Mouse (Mus musculus): Measurements from ENCODE around the gene Jak3. TPM values are rescaled to one million over a fixed set of nuclear protein-coding genes. Genes with fewer than 3 reads are reported as not detected.
"Not testable (repeated sequence)": the region's sequence is repeated elsewhere in the genome, so short reads cannot be mapped to it uniquely, and the experiment has no call there.

The Jak3 gene
- polyA plus RNA-seq, 1 experiment from 2014 or later, result 5.4 TPM

- no peaks in the 10 kb centered on the region for H3K9me3 ChIP-seq (ENCODE audit: control insufficient read depth, low read depth, low read length)
- ATAC-seq (ENCODE audit: insufficient number of reproducible peaks, insufficient read depth, low FRiP score, low read depth), result no peak
- H3K4me2 ChIP-seq (replicated peaks; ENCODE audit: low read depth, low read length), result no peak overlapping the region
- 30% methylated on average over 10 of the region's 10 CpGs for WGBS
- H3K4me1 ChIP-seq (ENCODE audit: control insufficient read depth, insufficient read depth, low read length), result peaks cover 16% of the 10 kb centered on the region; the same call in 1 of the 2 replicates
- H3K4me3 ChIP-seq (ENCODE audit: low read depth, low read length), result no peak overlapping the region
- no peaks in the 10 kb centered on the region for H3K36me3 ChIP-seq (ENCODE audit: control insufficient read depth, insufficient read depth, low read length)
- H3K9ac ChIP-seq (replicated peaks; ENCODE audit: low read depth, low read length), result no peak overlapping the region
- no peak overlapping the region for H3K27ac ChIP-seq (ENCODE audit: low read length)
- H3K27me3 ChIP-seq (ENCODE audit: control insufficient read depth, insufficient read depth, low read length), result peaks cover 95% of the 10 kb centered on the region
Measured at GRCm38 (mm10) chr8:71684701-71685100, 8.6 kb downstream of the Jak3 start.

GRCm38 (mm10) chr8:71685573-71685972 lies 9.5 kb downstream of the Jak3 start:
- WGBS, result 7% methylated on average over 29 of the region's 29 CpGs

GRCm38 (mm10) chr8:71686143-71686734 lies 10.1 kb downstream of the Jak3 start:
- Histone ChIP-seq H3K36me3 (ENCODE audit: control insufficient read depth, insufficient read depth, low read length) (no peaks in the 10 kb centered on the region), H3K9me3 (ENCODE audit: control insufficient read depth, low read depth, low read length) (no peaks in the 10 kb centered on the region), H3K9ac (replicated peaks; ENCODE audit: low read depth, low read length) (no peak overlapping the region), H3K4me2 (replicated peaks; ENCODE audit: low read depth, low read length) (peak overlapping the region; percentile 39), H3K4me3 (ENCODE audit: low read depth, low read length) (peak overlapping the region; percentile 27), H3K27ac (ENCODE audit: low read length) (no peak overlapping the region), H3K27me3 (ENCODE audit: control insufficient read depth, insufficient read depth, low read length) (peaks cover 94% of the 10 kb centered on the region), H3K4me1 (ENCODE audit: control insufficient read depth, insufficient read depth, low read length) (peaks cover 11% of the 10 kb centered on the region; the same call in 1 of the 2 replicates)
- 6% methylated on average over 23 of the region's 23 CpGs for WGBS
- ATAC-seq (ENCODE audit: insufficient number of reproducible peaks, insufficient read depth, low FRiP score, low read depth), result peak; percentile 38

More at GRCm38 (mm10) chr8:71685573-71685972, 9.5 kb downstream of the Jak3 start:
- H3K36me3 ChIP-seq (ENCODE audit: control insufficient read depth, insufficient read depth, low read length), result no peaks in the 10 kb centered on the region
- no peaks in the 10 kb centered on the region for H3K9me3 ChIP-seq (ENCODE audit: control insufficient read depth, low read depth, low read length)
- no peak overlapping the region for H3K9ac ChIP-seq (replicated peaks; ENCODE audit: low read depth, low read length)
- peaks cover 96% of the 10 kb centered on the region for H3K27me3 ChIP-seq (ENCODE audit: control insufficient read depth, insufficient read depth, low read length)
- no peak for ATAC-seq (ENCODE audit: insufficient number of reproducible peaks, insufficient read depth, low FRiP score, low read depth)
- H3K4me2 ChIP-seq (replicated peaks; ENCODE audit: low read depth, low read length), result peak overlapping the region; percentile 39
- H3K4me1 ChIP-seq (ENCODE audit: control insufficient read depth, insufficient read depth, low read length), result peaks cover 11% of the 10 kb centered on the region; the same call in 1 of the 2 replicates
- peak overlapping the region; percentile 27 for H3K4me3 ChIP-seq (ENCODE audit: low read depth, low read length)
- H3K27ac ChIP-seq (ENCODE audit: low read length), result no peak overlapping the region

- no peak overlapping the region for H3K27ac ChIP-seq (ENCODE audit: low read length)
- no peak overlapping the region for H3K4me3 ChIP-seq (ENCODE audit: low read depth, low read length)
- H3K4me1 ChIP-seq (ENCODE audit: control insufficient read depth, insufficient read depth, low read length), result peaks cover 11% of the 10 kb centered on the region; the same call in 1 of the 2 replicates
- ATAC-seq (ENCODE audit: insufficient number of reproducible peaks, insufficient read depth, low FRiP score, low read depth), result no peak
- no peak overlapping the region for H3K9ac ChIP-seq (replicated peaks; ENCODE audit: low read depth, low read length)
- whole genome bisulfite sequencing, result 6% methylated on average over 8 of the region's 8 CpGs
- peaks cover 91% of the 10 kb centered on the region for H3K27me3 ChIP-seq (ENCODE audit: control insufficient read depth, insufficient read depth, low read length)
- no peaks in the 10 kb centered on the region for H3K36me3 ChIP-seq (ENCODE audit: control insufficient read depth, insufficient read depth, low read length)
- no peak overlapping the region for H3K4me2 ChIP-seq (replicated peaks; ENCODE audit: low read depth, low read length)
- no peaks in the 10 kb centered on the region for H3K9me3 ChIP-seq (ENCODE audit: control insufficient read depth, low read depth, low read length)
Measured at GRCm38 (mm10) chr8:71687616-71688015, 11.5 kb downstream of the Jak3 start.

GRCm38 (mm10) chr8:71689028-71689427 lies 12.9 kb downstream of the Jak3 start, which contains the start of gene Insl3:
Gene Insl3, plus strand, starts transcription at chr8:71689214.
- H3K36me3 ChIP-seq (ENCODE audit: control insufficient read depth, insufficient read depth, low read length), result no peaks in the 10 kb centered on the region
- no peak within 1 kb of the TSS for H3K27ac ChIP-seq (ENCODE audit: low read length)
- H3K9ac ChIP-seq (replicated peaks; ENCODE audit: low read depth, low read length), result no peak within 1 kb of the TSS
- no peak within 1 kb of the TSS for H3K4me3 ChIP-seq (ENCODE audit: low read depth, low read length)
- no peak for ATAC-seq (ENCODE audit: insufficient number of reproducible peaks, insufficient read depth, low FRiP score, low read depth)
- H3K4me1 ChIP-seq (ENCODE audit: control insufficient read depth, insufficient read depth, low read length), result peaks cover 15% of the 10 kb centered on the region; the same call in 1 of the 2 replicates
- H3K9me3 ChIP-seq (ENCODE audit: control insufficient read depth, low read depth, low read length), result no peaks in the 10 kb centered on the region
- no peak within 1 kb of the TSS for H3K4me2 ChIP-seq (replicated peaks; ENCODE audit: low read depth, low read length)
- peaks cover 90% of the 10 kb centered on the region for H3K27me3 ChIP-seq (ENCODE audit: control insufficient read depth, insufficient read depth, low read length)
- WGBS, result 8% methylated on average over 33 of the region's 33 CpGs

GRCm38 (mm10) chr8:71692509-71692908 lies 16.4 kb downstream of the Jak3 start:
- H3K4me3 ChIP-seq (ENCODE audit: low read depth, low read length), result no peak overlapping the region
- H3K36me3 ChIP-seq (ENCODE audit: control insufficient read depth, insufficient read depth, low read length), result no peaks in the 10 kb centered on the region
- no peak overlapping the region for H3K9ac ChIP-seq (replicated peaks; ENCODE audit: low read depth, low read length)
- peaks cover 4% of the 10 kb centered on the region; the same call in 1 of the 2 replicates for H3K4me1 ChIP-seq (ENCODE audit: control insufficient read depth, insufficient read depth, low read length)
- H3K4me2 ChIP-seq (replicated peaks; ENCODE audit: low read depth, low read length), result no peak overlapping the region
- H3K27me3 ChIP-seq (ENCODE audit: control insufficient read depth, insufficient read depth, low read length), result peaks cover 69% of the 10 kb centered on the region
- WGBS, result 6% methylated on average over 30 of the region's 30 CpGs
- no peak overlapping the region for H3K27ac ChIP-seq (ENCODE audit: low read length)
- no peaks in the 10 kb centered on the region for H3K9me3 ChIP-seq (ENCODE audit: control insufficient read depth, low read depth, low read length)
- no peak for ATAC-seq (ENCODE audit: insufficient number of reproducible peaks, insufficient read depth, low FRiP score, low read depth)

- peak; percentile 47; the same call in 1 of the 2 replicates for ATAC-seq (ENCODE audit: insufficient number of reproducible peaks, insufficient read depth, low FRiP score, low read depth)
- Histone ChIP-seq H3K9me3 (ENCODE audit: control insufficient read depth, low read depth, low read length) (no peaks in the 10 kb centered on the region), H3K27me3 (ENCODE audit: control insufficient read depth, insufficient read depth, low read length) (peaks cover 60% of the 10 kb centered on the region), H3K4me3 (ENCODE audit: low read depth, low read length) (peak overlapping the region; percentile 7; the same call in 1 of the 2 replicates), H3K36me3 (ENCODE audit: control insufficient read depth, insufficient read depth, low read length) (no peaks in the 10 kb centered on the region), H3K27ac (ENCODE audit: low read length) (no peak overlapping the region), H3K9ac (replicated peaks; ENCODE audit: low read depth, low read length) (no peak overlapping the region), H3K4me2 (replicated peaks; ENCODE audit: low read depth, low read length) (no peak overlapping the region; the same call in 1 of the 2 replicates), H3K4me1 (ENCODE audit: control insufficient read depth, insufficient read depth, low read length) (peaks cover 4% of the 10 kb centered on the region; the same call in 1 of the 2 replicates)
- 12% methylated on average over 68 of the region's 68 CpGs for WGBS
Measured at GRCm38 (mm10) chr8:71693166-71694041, 17.3 kb downstream of the Jak3 start.

GRCm38 (mm10) chr8:71695456-71695855 lies 19.4 kb downstream of the Jak3 start:
- not testable (repeated sequence) for H3K9me3 ChIP-seq (ENCODE audit: control insufficient read depth, low read depth, low read length); H3K4me1 ChIP-seq (ENCODE audit: control insufficient read depth, insufficient read depth, low read length); ATAC-seq (ENCODE audit: insufficient number of reproducible peaks, insufficient read depth, low FRiP score, low read depth); H3K9ac ChIP-seq (replicated peaks; ENCODE audit: low read depth, low read length); H3K4me2 ChIP-seq (replicated peaks; ENCODE audit: low read depth, low read length); H3K4me3 ChIP-seq (ENCODE audit: low read depth, low read length); H3K36me3 ChIP-seq (ENCODE audit: control insufficient read depth, insufficient read depth, low read length); H3K27ac ChIP-seq (ENCODE audit: low read length)
- WGBS, result 70% methylated on average over 12 of the region's 12 CpGs
- peaks cover 43% of the 10 kb centered on the region for H3K27me3 ChIP-seq (ENCODE audit: control insufficient read depth, insufficient read depth, low read length)

All from stomach, embryonic 14.5 days (tissue).